Mouse (Mus musculus): ENCODE results near the gene Tsc22d4. TPM values are rescaled to one million over a fixed set of nuclear protein-coding genes. Genes with fewer than 3 reads are reported as not detected.
"Not testable (repeated sequence)": the region's sequence is repeated elsewhere in the genome, so short reads cannot be mapped to it uniquely, and the experiment has no call there.

Gene Tsc22d4
- polyA plus RNA-seq, 1 experiment from 2014 or later = 118 TPM

GRCm38 (mm10) chr5:137746851-137747325, 1.4 kb downstream of the Tsc22d4 start:
- H3K4me2 ChIP-seq (replicated peaks; ENCODE audit: low read depth, low read length) = peak overlapping the region; percentile 90
- peak overlapping the region; percentile 97 for H3K27ac ChIP-seq (ENCODE audit: low read length)
- 1% methylated on average over 16 of the region's 16 CpGs for WGBS
- H3K4me1 ChIP-seq (ENCODE audit: control insufficient read depth, insufficient read depth, low read length) = peaks cover 23% of the 10 kb centered on the region
- no peaks in the 10 kb centered on the region for H3K9me3 ChIP-seq (ENCODE audit: control insufficient read depth, low read depth, low read length)
- peak overlapping the region; percentile 84 for H3K4me3 ChIP-seq (ENCODE audit: low read depth, low read length)
- H3K27me3 ChIP-seq (ENCODE audit: control insufficient read depth, insufficient read depth, low read length) = no peaks in the 10 kb centered on the region
- peak overlapping the region; percentile 86 for H3K9ac ChIP-seq (replicated peaks; ENCODE audit: low read depth, low read length)
- ATAC-seq (ENCODE audit: insufficient number of reproducible peaks, insufficient read depth, low FRiP score, low read depth) = no peak
- peaks cover 13% of the 10 kb centered on the region for H3K36me3 ChIP-seq (ENCODE audit: control insufficient read depth, insufficient read depth, low read length)

- Histone ChIP-seq H3K4me3 (ENCODE audit: low read depth, low read length) (peak overlapping the region; percentile 84), H3K36me3 (ENCODE audit: control insufficient read depth, insufficient read depth, low read length) (peaks cover 16% of the 10 kb centered on the region), H3K27ac (ENCODE audit: low read length) (peak overlapping the region; percentile 97), H3K27me3 (ENCODE audit: control insufficient read depth, insufficient read depth, low read length) (no peaks in the 10 kb centered on the region), H3K9ac (replicated peaks; ENCODE audit: low read depth, low read length) (peak overlapping the region; percentile 86), H3K4me2 (replicated peaks; ENCODE audit: low read depth, low read length) (peak overlapping the region; percentile 90), H3K4me1 (ENCODE audit: control insufficient read depth, insufficient read depth, low read length) (peaks cover 23% of the 10 kb centered on the region), H3K9me3 (ENCODE audit: control insufficient read depth, low read depth, low read length) (no peaks in the 10 kb centered on the region)
- no peak for ATAC-seq (ENCODE audit: insufficient number of reproducible peaks, insufficient read depth, low FRiP score, low read depth)
- WGBS = 2% methylated on average over 26 of the region's 26 CpGs
These were observed 1.9 kb downstream of the Tsc22d4 start for GRCm38 (mm10) chr5:137747326-137747961.

GRCm38 (mm10) chr5:137748130-137748770, 2.7 kb downstream of the Tsc22d4 start:
- Histone ChIP-seq H3K27ac (ENCODE audit: low read length) (peak overlapping the region; percentile 58; the same call in 1 of the 2 replicates), H3K4me2 (replicated peaks; ENCODE audit: low read depth, low read length) (peak overlapping the region; percentile 90), H3K4me1 (ENCODE audit: control insufficient read depth, insufficient read depth, low read length) (peaks cover 23% of the 10 kb centered on the region), H3K36me3 (ENCODE audit: control insufficient read depth, insufficient read depth, low read length) (peaks cover 21% of the 10 kb centered on the region), H3K9ac (replicated peaks; ENCODE audit: low read depth, low read length) (no peak overlapping the region), H3K27me3 (ENCODE audit: control insufficient read depth, insufficient read depth, low read length) (no peaks in the 10 kb centered on the region), H3K9me3 (ENCODE audit: control insufficient read depth, low read depth, low read length) (no peaks in the 10 kb centered on the region), H3K4me3 (ENCODE audit: low read depth, low read length) (peak overlapping the region; percentile 84)
- WGBS = 27% methylated on average over 5 of the region's 5 CpGs
- no peak for ATAC-seq (ENCODE audit: insufficient number of reproducible peaks, insufficient read depth, low FRiP score, low read depth)

- no peak for ATAC-seq (ENCODE audit: insufficient number of reproducible peaks, insufficient read depth, low FRiP score, low read depth)
- Histone ChIP-seq H3K36me3 (ENCODE audit: control insufficient read depth, insufficient read depth, low read length) (peaks cover 29% of the 10 kb centered on the region), H3K4me2 (replicated peaks; ENCODE audit: low read depth, low read length) (peak overlapping the region; percentile 90), H3K4me1 (ENCODE audit: control insufficient read depth, insufficient read depth, low read length) (peaks cover 23% of the 10 kb centered on the region), H3K4me3 (ENCODE audit: low read depth, low read length) (peak overlapping the region; percentile 84), H3K27me3 (ENCODE audit: control insufficient read depth, insufficient read depth, low read length) (no peaks in the 10 kb centered on the region), H3K9ac (replicated peaks; ENCODE audit: low read depth, low read length) (no peak overlapping the region), H3K27ac (ENCODE audit: low read length) (peak overlapping the region; percentile 58; the same call in 1 of the 2 replicates), H3K9me3 (ENCODE audit: control insufficient read depth, low read depth, low read length) (no peaks in the 10 kb centered on the region)
- 52% methylated on average over 6 of the region's 6 CpGs for WGBS
These were observed 3.8 kb downstream of the Tsc22d4 start for GRCm38 (mm10) chr5:137749196-137749836.

- ATAC-seq (ENCODE audit: insufficient number of reproducible peaks, insufficient read depth, low FRiP score, low read depth); H3K4me2 ChIP-seq (replicated peaks; ENCODE audit: low read depth, low read length); H3K9ac ChIP-seq (replicated peaks; ENCODE audit: low read depth, low read length); H3K27ac ChIP-seq (ENCODE audit: low read length); H3K9me3 ChIP-seq (ENCODE audit: control insufficient read depth, low read depth, low read length); H3K4me3 ChIP-seq (ENCODE audit: low read depth, low read length); H3K27me3 ChIP-seq (ENCODE audit: control insufficient read depth, insufficient read depth, low read length): not testable (repeated sequence)
- H3K4me1 ChIP-seq (ENCODE audit: control insufficient read depth, insufficient read depth, low read length) = peaks cover 23% of the 10 kb centered on the region
- peaks cover 29% of the 10 kb centered on the region for H3K36me3 ChIP-seq (ENCODE audit: control insufficient read depth, insufficient read depth, low read length)
- 92% methylated on average over 6 of the region's 8 CpGs for WGBS
These were observed 4.7 kb downstream of the Tsc22d4 start for GRCm38 (mm10) chr5:137750212-137750611.

- Histone ChIP-seq H3K4me3 (ENCODE audit: low read depth, low read length) (no peak overlapping the region), H3K9me3 (ENCODE audit: control insufficient read depth, low read depth, low read length) (no peaks in the 10 kb centered on the region), H3K4me1 (ENCODE audit: control insufficient read depth, insufficient read depth, low read length) (peaks cover 23% of the 10 kb centered on the region), H3K9ac (replicated peaks; ENCODE audit: low read depth, low read length) (no peak overlapping the region), H3K4me2 (replicated peaks; ENCODE audit: low read depth, low read length) (no peak overlapping the region), H3K36me3 (ENCODE audit: control insufficient read depth, insufficient read depth, low read length) (peaks cover 37% of the 10 kb centered on the region), H3K27me3 (ENCODE audit: control insufficient read depth, insufficient read depth, low read length) (no peaks in the 10 kb centered on the region), H3K27ac (ENCODE audit: low read length) (no peak overlapping the region)
- WGBS = 91% methylated on average over 13 of the region's 13 CpGs
- ATAC-seq (ENCODE audit: insufficient number of reproducible peaks, insufficient read depth, low FRiP score, low read depth) = no peak
These were observed 5.8 kb downstream of the Tsc22d4 start for GRCm38 (mm10) chr5:137751221-137751887.

- no peak for ATAC-seq (ENCODE audit: insufficient number of reproducible peaks, insufficient read depth, low FRiP score, low read depth)
- Histone ChIP-seq H3K36me3 (ENCODE audit: control insufficient read depth, insufficient read depth, low read length) (peaks cover 42% of the 10 kb centered on the region), H3K27me3 (ENCODE audit: control insufficient read depth, insufficient read depth, low read length) (no peaks in the 10 kb centered on the region), H3K4me3 (ENCODE audit: low read depth, low read length) (no peak overlapping the region), H3K27ac (ENCODE audit: low read length) (no peak overlapping the region), H3K4me1 (ENCODE audit: control insufficient read depth, insufficient read depth, low read length) (peaks cover 23% of the 10 kb centered on the region), H3K9ac (replicated peaks; ENCODE audit: low read depth, low read length) (no peak overlapping the region), H3K4me2 (replicated peaks; ENCODE audit: low read depth, low read length) (no peak overlapping the region), H3K9me3 (ENCODE audit: control insufficient read depth, low read depth, low read length) (no peaks in the 10 kb centered on the region)
- WGBS = 88% methylated on average over 6 of the region's 6 CpGs
These were observed 6.5 kb downstream of the Tsc22d4 start for GRCm38 (mm10) chr5:137751988-137752387.

All from stomach, embryonic 14.5 days (tissue).